Mouse (Mus musculus) liver, postnatal 0 days (tissue): ENCODE data around the gene Glod4. TPM values are rescaled to one million over a fixed set of nuclear protein-coding genes. Genes with fewer than 3 reads are reported as not detected.

Experiments
- ATAC-seq: fragments of 200-750 bp; cut with Nextera tagmentation; 2 replicates; pipeline ENCODE4 v1.8.0; 2017; ENCODE audit warnings: mild to moderate bottlenecking, moderate library complexity
- DNase-seq: peaks from one replicate; pipeline ENCODE4 v3.0.0-alpha.2; 2016
- H3K27ac ChIP-seq: fragments of 300-500 bp; sonication (generic); 2 replicates; pipeline ENCODE4 v1.5.1; 2014; ENCODE audit warnings: antibody characterized with exemption, moderate library complexity, mild to moderate bottlenecking, low read depth
- H3K27me3 ChIP-seq: fragments of 300-500 bp; sonication (generic); 2 replicates; pipeline ENCODE4 v1.6.1; 2014; ENCODE audit warnings: low read length, control low read depth, mixed read lengths; ENCODE audit not compliant: insufficient read depth
- H3K36me3 ChIP-seq: fragments of 300-500 bp; sonication (generic); replicated peaks from 2 replicates; pipeline ENCODE4 v1.6.1; 2014; ENCODE audit warnings: mild to moderate bottlenecking, control low read depth, low read length, moderate library complexity, mixed read lengths; ENCODE audit not compliant: insufficient read depth
- H3K4me1 ChIP-seq: fragments of 300-500 bp; sonication (generic); 2 replicates; pipeline ENCODE4 v1.6.1; 2014; ENCODE audit warnings: antibody characterized with exemption, mild to moderate bottlenecking, control low read depth; ENCODE audit not compliant: insufficient read depth
- H3K4me2 ChIP-seq: fragments of 300-500 bp; sonication (generic); 2 replicates; pipeline ENCODE4 v1.6.1; 2014; ENCODE audit warnings: low read depth, mild to moderate bottlenecking, low read length, moderate library complexity, mixed read lengths
- H3K4me3 ChIP-seq: fragments of 300-500 bp; sonication (generic); 2 replicates; pipeline ENCODE4 v1.5.1; 2014; ENCODE audit warnings: low read depth, low read length
- H3K9ac ChIP-seq: fragments of 300-500 bp; sonication (generic); replicated peaks from 2 replicates; pipeline ENCODE4 v1.6.1; 2014; ENCODE audit warnings: mild to moderate bottlenecking, moderate library complexity
- H3K9me3 ChIP-seq: fragments of 300-500 bp; sonication (generic); 2 replicates; pipeline ENCODE4 v1.6.1; 2016; ENCODE audit warnings: mild to moderate bottlenecking, control low read depth, low read length, mixed read lengths
- CTCF ChIP-seq: sonication (generic); IDR thresholded peaks from 2 replicates; pipeline ENCODE4 v1.5.1; 2016; ENCODE audit warnings: antibody characterized with exemption, low read depth
- EP300 ChIP-seq: IDR thresholded peaks from 2 replicates; pipeline ENCODE4 v1.6.1; 2016; ENCODE audit warnings: antibody characterized with exemption, low read depth, mild to moderate bottlenecking
- WGBS: fragments of 180-500 bp; shearing (Covaris S2); extraction: QIAGEN DNeasy Blood & Tissue Kit; methylation state at CpG from one replicate; pipeline ENCODE4 v1.1.7; 2014; ENCODE audit not compliant: insufficient replicate concordance; 5-methylcytosine and 5-hydroxymethylcytosine counted together
- polyA plus RNA-seq: library from polyadenylated mRNA; unstranded; fragments of >200 nt; fragmentation: Nextera tagmentation; extraction: Ambion mirVana; gene quantifications from 2 replicates; pipeline ENCODE4 v1.2.1, GENCODE M21; 2015

Glod4 gene
- polyA plus RNA-seq, 1 experiment from 2014 or later: 43.6 TPM

- WGBS: 85% methylated on average over 2 of the region's 2 CpGs
- Histone ChIP-seq H3K9ac (no peak overlapping the region), H3K4me2 (no peak overlapping the region), H3K36me3 (peaks cover 39% of the 10 kb centered on the region), H3K27me3 (no peaks in the 10 kb centered on the region), H3K9me3 (no peaks in the 10 kb centered on the region), H3K4me1 (no peaks in the 10 kb centered on the region), H3K4me3 (no peak overlapping the region), H3K27ac (no peak overlapping the region)
- TF ChIP-seq CTCF (no peak), EP300 (no peak)
- no peak for DNase-seq
- ATAC-seq: no peak
These were observed 85.2 kb downstream of the Glod4 start for GRCm38 (mm10) chr11:76158375-76158774.

- DNase-seq (no peak), ATAC-seq (no peak)
- H3K9ac ChIP-seq: no peak overlapping the region
- H3K4me3 ChIP-seq: no peak overlapping the region
- 86% methylated on average over 2 of the region's 2 CpGs for WGBS
- no peak for TF ChIP-seq EP300
- no peak for TF ChIP-seq CTCF
- no peaks in the 10 kb centered on the region for H3K4me1 ChIP-seq
- no peak overlapping the region for H3K4me2 ChIP-seq
- H3K27ac ChIP-seq: no peak overlapping the region
- H3K36me3 ChIP-seq: peaks cover 24% of the 10 kb centered on the region; the same call in 1 of the 2 replicates
- no peaks in the 10 kb centered on the region for H3K9me3 ChIP-seq
- no peaks in the 10 kb centered on the region for H3K27me3 ChIP-seq
These were observed 88.7 kb downstream of the Glod4 start for GRCm38 (mm10) chr11:76154861-76155260.

- no peaks in the 10 kb centered on the region for H3K27me3 ChIP-seq
- WGBS: 85% methylated on average over 2 of the region's 2 CpGs
- no peak for ATAC-seq
These were observed 89.3 kb downstream of the Glod4 start for GRCm38 (mm10) chr11:76154200-76154599.

GRCm38 (mm10) chr11:76153236-76153951 is 90.1 kb downstream of the Glod4 start:
- WGBS: 61% methylated on average over 5 of the region's 5 CpGs
- Histone ChIP-seq H3K9me3 (no peaks in the 10 kb centered on the region), H3K27ac (no peak overlapping the region), H3K4me3 (no peak overlapping the region), H3K36me3 (peaks cover 14% of the 10 kb centered on the region; the same call in 1 of the 2 replicates), H3K9ac (no peak overlapping the region), H3K4me2 (no peak overlapping the region), H3K27me3 (no peaks in the 10 kb centered on the region), H3K4me1 (no peaks in the 10 kb centered on the region)
- no peak for DNase-seq
- TF ChIP-seq EP300: no peak
- no peak for TF ChIP-seq CTCF
- no peak for ATAC-seq

More at GRCm38 (mm10) chr11:76154200-76154599, 89.3 kb downstream of the Glod4 start:
- H3K9me3 ChIP-seq: no peaks in the 10 kb centered on the region
- TF ChIP-seq CTCF: no peak
- no peak for TF ChIP-seq EP300
- H3K4me1 ChIP-seq: no peaks in the 10 kb centered on the region
- H3K27ac ChIP-seq: no peak overlapping the region
- no peak for DNase-seq
- no peak overlapping the region for H3K9ac ChIP-seq
- no peak overlapping the region for H3K4me3 ChIP-seq
- H3K4me2 ChIP-seq: no peak overlapping the region
- peaks cover 19% of the 10 kb centered on the region; the same call in 1 of the 2 replicates for H3K36me3 ChIP-seq

- ATAC-seq (no peak), DNase-seq (no peak)
- no peaks in the 10 kb centered on the region for H3K9me3 ChIP-seq
- no peak overlapping the region for H3K4me3 ChIP-seq
- no peak for TF ChIP-seq CTCF
- TF ChIP-seq EP300: no peak
- no peaks in the 10 kb centered on the region for H3K4me1 ChIP-seq
- H3K36me3 ChIP-seq: peaks cover 8% of the 10 kb centered on the region; the same call in 1 of the 2 replicates
- no peaks in the 10 kb centered on the region for H3K27me3 ChIP-seq
- 63% methylated on average over 4 of the region's 4 CpGs for WGBS
- H3K9ac ChIP-seq: no peak overlapping the region
- H3K4me2 ChIP-seq: no peak overlapping the region
- no peak overlapping the region for H3K27ac ChIP-seq
These were observed 92.5 kb downstream of the Glod4 start for GRCm38 (mm10) chr11:76150980-76151379.

GRCm38 (mm10) chr11:76148055-76149008 is 95.2 kb downstream of the Glod4 start:
- H3K4me1 ChIP-seq: no peaks in the 10 kb centered on the region

More at GRCm38 (mm10) chr11:76148055-76149008, 95.2 kb downstream of the Glod4 start:
- Histone ChIP-seq H3K36me3 (no peaks in the 10 kb centered on the region; the same call in 1 of the 2 replicates), H3K27me3 (no peaks in the 10 kb centered on the region), H3K4me3 (no peak overlapping the region), H3K9ac (no peak overlapping the region), H3K9me3 (no peaks in the 10 kb centered on the region), H3K4me2 (no peak overlapping the region), H3K27ac (no peak overlapping the region)
- 84% methylated on average over 8 of the region's 8 CpGs for WGBS
- TF ChIP-seq CTCF (no peak), EP300 (no peak)
- no peak for DNase-seq
- no peak for ATAC-seq
